Mouse (Mus musculus) G1E (cell line): ENCODE results near the gene Actn1.

Experiments
- CTCF ChIP-seq: IDR thresholded peaks from 2 replicates; pipeline ENCODE4 v1.5.1; 2012; ENCODE audit warnings: low read depth, low read length, inconsistent platforms, mixed read lengths
- GATA1 ChIP-seq: IDR thresholded peaks from 2 replicates; pipeline ENCODE4 v1.6.1; 2012; ENCODE audit warnings: borderline replicate concordance, low read length, inconsistent platforms, mixed read lengths
- GATA2 ChIP-seq: IDR thresholded peaks from 2 replicates; pipeline ENCODE4 v1.6.1; 2012; ENCODE audit warnings: low read depth, low read length, inconsistent platforms, borderline replicate concordance
- POLR2AphosphoS5 ChIP-seq: IDR thresholded peaks from 2 replicates; pipeline ENCODE4 v1.6.1; 2012; ENCODE audit warnings: low read depth, low read length, inconsistent platforms; ENCODE audit not compliant: insufficient replicate concordance
- TAL1 ChIP-seq: conservative IDR thresholded peaks from 2 replicates; pipeline ENCODE4 v1.6.1; 2012; ENCODE audit warnings: low read depth, low read length, inconsistent platforms, mixed read lengths

DNA sequence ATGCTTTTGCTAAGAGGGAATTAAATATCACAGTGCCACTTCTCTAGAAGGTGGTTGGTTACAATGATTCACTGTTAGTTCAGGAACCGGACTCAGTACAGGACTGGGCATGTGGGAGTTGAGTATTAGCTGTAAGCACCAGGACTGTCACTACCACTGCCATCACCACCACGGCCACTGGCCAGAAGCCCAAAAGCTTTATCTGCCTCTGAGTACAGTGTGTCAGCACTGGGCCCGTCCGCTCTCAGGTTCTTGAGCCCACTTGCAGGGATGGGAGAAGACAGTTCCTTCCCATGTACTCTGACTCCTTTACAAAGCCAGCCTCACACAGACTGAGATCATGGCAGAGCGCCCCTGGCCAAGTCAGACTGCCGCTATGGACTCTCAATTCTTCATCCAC, 16.0 kb downstream of the Actn1 start:
- TF ChIP-seq CTCF (no peak), POLR2AphosphoS5 (no peak), TAL1 (no peak), GATA1 (no peak), GATA2 (no peak)
